Mouse (Mus musculus) MEL (cell line): Measurements from ENCODE around the gene Ankrd24. TPM values are rescaled to one million over a fixed set of nuclear protein-coding genes. Genes with fewer than 3 reads are reported as not detected.
"Not testable (repeated sequence)": the region's sequence is repeated elsewhere in the genome, so short reads cannot be mapped to it uniquely, and the experiment has no call there.

Experiments used
- DNase-seq: peaks from one replicate; pipeline ENCODE4 v3.0.0; 2011; ENCODE audit warnings: low read depth, low spot score
- H3K27ac ChIP-seq: 2 replicates; pipeline ENCODE4 v1.5.1; 2012; ENCODE audit warnings: low read depth, mild to moderate bottlenecking, control low read depth, low read length, moderate library complexity; ENCODE audit not compliant: control insufficient read depth
- H3K27me3 ChIP-seq, 2 experiments: fragments of 150-350 bp in 1 of 2; sonication (generic) in 1 of 2; 2 replicates each; pipeline ENCODE4 v1.6.1; 2012; ENCODE audit warnings: low read length in 2 of 2, mild to moderate bottlenecking in 2 of 2, improper control_type of control experiment in 1 of 2, moderate library complexity in 1 of 2; ENCODE audit not compliant: insufficient read depth in 2 of 2, control insufficient read depth in 1 of 2
- H3K36me3 ChIP-seq, 2 experiments: 2 replicates each; pipeline ENCODE4 v1.6.1; 2012 to 2014; ENCODE audit warnings: low read length in 2 of 2, improper control_type of control experiment in 1 of 2, inconsistent platforms in 1 of 2, mild to moderate bottlenecking in 1 of 2; ENCODE audit not compliant: insufficient read depth in 2 of 2, control insufficient read depth in 1 of 2
- H3K4me1 ChIP-seq, 2 experiments: fragments of 150-350 bp in 1 of 2; sonication (generic) in 1 of 2; 2 replicates each; pipeline ENCODE4 v1.6.1; 2012; ENCODE audit warnings: low read length in 2 of 2, improper control_type of control experiment in 1 of 2, mild to moderate bottlenecking in 1 of 2; ENCODE audit not compliant: insufficient read depth in 2 of 2, control insufficient read depth in 1 of 2
- H3K4me3 ChIP-seq, 2 experiments: fragments of 150-350 bp in 1 of 2; sonication (generic) in 1 of 2; 2 replicates each; pipeline ENCODE4 v1.5.1; 2012; ENCODE audit warnings: low read depth in 2 of 2, low read length in 2 of 2, mild to moderate bottlenecking in 2 of 2, moderate library complexity in 2 of 2, control low read depth in 1 of 2, improper control_type of control experiment in 1 of 2; ENCODE audit not compliant: control insufficient read depth in 1 of 2, insufficient read depth in 1 of 2
- H3K79me2 ChIP-seq: 2 replicates; pipeline ENCODE4 v1.6.1; 2012; ENCODE audit warnings: mild to moderate bottlenecking, low read length, moderate library complexity; ENCODE audit not compliant: control insufficient read depth, poor library complexity, insufficient read depth
- H3K9ac ChIP-seq: 2 replicates; pipeline ENCODE4 v1.6.1; 2012; ENCODE audit warnings: low read depth, mild to moderate bottlenecking, control low read depth, low read length, moderate library complexity; ENCODE audit not compliant: control insufficient read depth, poor library complexity, severe bottlenecking
- H3K9me3 ChIP-seq: fragments of 150-350 bp; sonication (generic); replicated peaks from 2 replicates; pipeline ENCODE4 v1.6.1; 2012; ENCODE audit warnings: mild to moderate bottlenecking, low read length, improper control_type of control experiment, moderate library complexity; ENCODE audit not compliant: insufficient read depth
- CHD1 ChIP-seq: IDR thresholded peaks from 2 replicates; pipeline ENCODE4 v1.6.1; 2012; ENCODE audit warnings: low read depth, mild to moderate bottlenecking, inconsistent platforms, low read length, improper control_type of control experiment
- CHD2 ChIP-seq: IDR thresholded peaks from 2 replicates; pipeline ENCODE4 v1.6.1; 2011; ENCODE audit warnings: low read length, improper control_type of control experiment
- ELF1 ChIP-seq: IDR thresholded peaks from 2 replicates; pipeline ENCODE4 v1.6.1; 2014; ENCODE audit warnings: low read depth, mild to moderate bottlenecking, inconsistent platforms, low read length, improper control_type of control experiment, moderate library complexity
- GATA1 ChIP-seq: IDR thresholded peaks from 2 replicates; pipeline ENCODE4 v1.6.1; 2011; ENCODE audit warnings: low read depth, low read length, improper control_type of control experiment
- HCFC1 ChIP-seq: IDR thresholded peaks from 2 replicates; pipeline ENCODE4 v1.6.1; 2012; ENCODE audit warnings: low read depth, mild to moderate bottlenecking, inconsistent platforms, low read length, improper control_type of control experiment, moderate library complexity
- JUND ChIP-seq: IDR thresholded peaks from 2 replicates; pipeline ENCODE4 v1.6.1; 2011; ENCODE audit warnings: low read depth, mild to moderate bottlenecking, improper control_type of control experiment, low read length
- MAFK ChIP-seq: IDR thresholded peaks from 2 replicates; pipeline ENCODE4 v1.6.1; 2011; ENCODE audit warnings: low read depth, mild to moderate bottlenecking, low read length, improper control_type of control experiment, borderline replicate concordance
- MAX ChIP-seq: IDR thresholded peaks from 2 replicates; pipeline ENCODE4 v1.6.1; 2011; ENCODE audit warnings: low read length, improper control_type of control experiment
- MAZ ChIP-seq: IDR thresholded peaks from 2 replicates; pipeline ENCODE4 v1.6.1; 2012; ENCODE audit warnings: low read depth, mild to moderate bottlenecking, inconsistent platforms, low read length, improper control_type of control experiment
- MEF2A ChIP-seq: IDR thresholded peaks from 2 replicates; pipeline ENCODE4 v1.6.1; 2014; ENCODE audit warnings: low read depth, mild to moderate bottlenecking, inconsistent platforms, low read length, improper control_type of control experiment; ENCODE audit not compliant: poor library complexity, insufficient replicate concordance, severe bottlenecking; ENCODE audit errors: extremely low read depth
- MXI1 ChIP-seq: IDR thresholded peaks from 2 replicates; pipeline ENCODE4 v1.6.1; 2011; ENCODE audit warnings: mild to moderate bottlenecking, low read depth, low read length, improper control_type of control experiment
- NELFE ChIP-seq: IDR thresholded peaks from 2 replicates; pipeline ENCODE4 v1.6.1; 2011; ENCODE audit warnings: low read depth, low read length, improper control_type of control experiment
- NRF1 ChIP-seq: IDR thresholded peaks from 2 replicates; pipeline ENCODE4 v1.6.1; 2014; ENCODE audit warnings: low read depth, mild to moderate bottlenecking, inconsistent platforms, low read length, improper control_type of control experiment, moderate library complexity; ENCODE audit not compliant: poor library complexity, insufficient read depth, severe bottlenecking
- POLR2A ChIP-seq, 2 experiments: IDR thresholded peaks; 2 replicates each; pipeline ENCODE4 v1.6.1; 2011 to 2012; ENCODE audit warnings: low read length in 2 of 2, mild to moderate bottlenecking in 2 of 2, control low read depth in 1 of 2, improper control_type of control experiment in 1 of 2, low read depth in 1 of 2, moderate library complexity in 1 of 2; ENCODE audit not compliant: control insufficient read depth in 1 of 2, insufficient read depth in 1 of 2, poor library complexity in 1 of 2
- POLR2AphosphoS2 ChIP-seq: IDR thresholded peaks from 2 replicates; pipeline ENCODE4 v1.6.1; 2011; ENCODE audit warnings: low read length, improper control_type of control experiment
- RCOR1 ChIP-seq: IDR thresholded peaks from 2 replicates; pipeline ENCODE4 v1.6.1; 2012; ENCODE audit warnings: low read depth, mild to moderate bottlenecking, inconsistent platforms, low read length, improper control_type of control experiment
- SIN3A ChIP-seq: IDR thresholded peaks from 2 replicates; pipeline ENCODE4 v1.6.1; 2012; ENCODE audit warnings: low read length, improper control_type of control experiment, inconsistent platforms
- SMC3 ChIP-seq: IDR thresholded peaks from 2 replicates; pipeline ENCODE4 v1.6.1; 2011; ENCODE audit warnings: low read depth, low read length, improper control_type of control experiment
- TAL1 ChIP-seq: IDR thresholded peaks from 2 replicates; pipeline ENCODE4 v1.6.1; 2012; ENCODE audit warnings: mild to moderate bottlenecking, inconsistent platforms, low read length, moderate library complexity, mixed read lengths
- TBP ChIP-seq: IDR thresholded peaks from 2 replicates; pipeline ENCODE4 v1.8.0; 2011; ENCODE audit warnings: low read depth, low read length, improper control_type of control experiment
- USF2 ChIP-seq, 2 experiments: IDR thresholded peaks; 2 replicates each; pipeline ENCODE4 v1.6.1; 2011 to 2012; ENCODE audit warnings: improper control_type of control experiment in 2 of 2, low read length in 2 of 2, borderline replicate concordance in 1 of 2, inconsistent platforms in 1 of 2, low read depth in 1 of 2, mild to moderate bottlenecking in 1 of 2; ENCODE audit not compliant: insufficient read depth in 1 of 2
- polyA plus RNA-seq, 2 experiments: library from polyadenylated mRNA; stranded (reverse) in 1 of 2; unstranded in 1 of 2; fragments of >175 nt in 1 of 2; fragments of >200 nt in 1 of 2; gene quantifications; 2 replicates each; pipeline versions ENCODE4 v1.2.1 to v1.2.4; 2012; ENCODE audit warnings: low replicate concordance in 2 of 2, low read depth in 1 of 2; ENCODE audit not compliant: insufficient read length in 2 of 2, insufficient read depth in 1 of 2, missing spikeins in 1 of 2
- total RNA-seq: library from RNA; depleted of rRNA; stranded (reverse); fragments of 300-350 nt; gene quantifications from 2 replicates; pipeline ENCODE4 v1.2.3, GENCODE M21; 2012

The Ankrd24 gene
- total and polyA plus RNA-seq, 3 experiments, result 4.5 to 14.6 TPM; not detected in 1

DNA sequence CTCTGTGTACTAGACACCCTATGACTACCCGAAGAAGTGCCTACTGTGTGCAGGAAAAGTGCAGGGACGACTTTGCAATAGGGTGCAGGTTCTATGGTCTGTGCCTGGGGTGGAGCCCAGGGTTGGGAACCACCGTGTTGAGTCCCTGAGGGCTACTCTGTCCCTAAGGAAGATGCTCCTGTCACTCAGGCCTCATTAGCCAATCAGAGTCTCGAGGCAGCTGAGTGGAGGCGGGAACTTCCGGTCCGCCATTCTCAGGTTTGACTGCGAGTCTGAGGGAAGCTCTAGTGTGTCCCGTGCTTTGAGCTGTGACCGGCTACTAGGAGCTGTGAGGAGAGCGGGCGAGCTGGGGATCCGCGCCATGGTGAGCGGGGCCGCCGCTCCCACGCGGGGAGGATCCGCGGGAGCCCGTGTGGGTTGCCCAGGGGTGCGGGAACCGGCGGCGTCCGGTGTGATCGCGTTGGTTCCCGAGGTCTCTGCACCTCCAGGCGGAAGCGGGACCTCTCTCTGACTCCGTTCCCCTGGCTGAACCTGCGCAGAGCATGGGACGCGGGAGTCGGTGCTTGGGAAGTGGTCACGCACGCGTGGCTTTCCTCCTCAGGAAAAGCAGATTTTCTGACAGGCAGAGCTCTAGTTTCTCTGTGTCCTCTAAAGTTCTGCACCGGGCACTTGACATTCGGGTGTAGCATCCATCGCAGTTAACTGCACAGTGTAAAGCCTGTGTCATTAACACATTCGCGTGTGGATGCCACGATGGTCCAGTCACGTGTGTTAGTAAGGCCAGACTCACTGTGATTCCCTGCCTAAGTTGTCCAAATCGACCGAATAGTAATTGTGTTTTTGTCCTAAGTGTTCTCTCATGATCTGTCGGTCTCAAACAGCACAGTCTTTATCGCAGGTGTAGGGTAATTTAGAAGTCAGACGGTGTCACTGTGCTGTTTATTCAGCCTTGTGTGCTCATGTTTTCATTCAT, 20.7 kb downstream of the Ankrd24 start, which contains the start of gene Gm10778:
TSS of gene Gm10778 (plus strand) at position 257 of the 973 bp plus-strand sequence.
- peak; percentile 94 for DNase-seq
- peak; percentile 73 for TF ChIP-seq ELF1
- TF ChIP-seq HCFC1, result peak; percentile 80
- peak; percentile 63 for TF ChIP-seq NELFE
- TF ChIP-seq POLR2AphosphoS2, result peak; percentile 62; the same call in 1 of the 2 replicates
- TF ChIP-seq TBP, result peak; percentile 59
- peak; percentile 37; the same call in 1 of the 2 replicates for TF ChIP-seq SIN3A
- TF ChIP-seq CHD2, result peak; percentile 68
- TF ChIP-seq POLR2A (IDR thresholded peaks at IDR 0.05; ENCODE audit: control insufficient read depth in 1 of 2, insufficient read depth in 1 of 2, low read depth in 1 of 2, low read length in 2 of 2, poor library complexity in 1 of 2), result peak; percentile 47 to 67; a peak in 2 of 4 replicates
- TF ChIP-seq MXI1, result 0 out of 2 replicates have a peak, but pooled peaks have one; percentile 20
- H3K9me3 ChIP-seq, H3K27me3 ChIP-seq, H3K36me3 ChIP-seq: not testable (repeated sequence)
- Histone ChIP-seq H3K27ac (peak within 1 kb of the TSS; percentile 52; the same call in 1 of the 2 replicates), H3K4me3 (peak within 1 kb of the TSS; percentile 77 to 79), H3K9ac (peak within 1 kb of the TSS; percentile 77), H3K79me2 (peaks cover 30% of the 10 kb centered on the region), H3K4me1 (peaks cover 0 to 14% of the 10 kb centered on the region in 2 experiments; a peak in 2 of 4 replicates)

DNA sequence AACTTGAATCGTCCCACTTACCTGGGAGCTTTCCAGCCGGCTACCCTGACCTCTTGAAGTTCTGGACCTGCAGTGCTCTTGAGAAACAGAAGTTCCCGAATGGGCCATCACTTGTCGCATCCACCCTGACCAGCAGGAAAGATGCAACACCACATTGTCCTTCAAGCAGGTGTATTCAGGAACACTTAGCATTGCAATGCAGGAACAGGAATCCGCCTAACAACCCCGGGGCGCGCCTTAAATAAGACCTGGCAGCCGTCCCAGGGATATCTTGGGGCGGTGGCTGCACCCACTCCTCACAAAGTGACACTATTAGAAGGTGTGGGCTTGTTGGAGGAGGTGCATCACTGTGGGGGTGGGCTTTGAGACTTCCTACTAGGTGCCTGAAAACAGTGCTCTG, 26.8 kb downstream of the Ankrd24 start:
- TF ChIP-seq MEF2A (no peak), NRF1 (no peak), TBP (no peak)
- H3K9ac ChIP-seq, result no peak overlapping the region
- peaks cover 27% of the 10 kb centered on the region for H3K79me2 ChIP-seq
- peaks cover 0 to 3% of the 10 kb centered on the region in 2 experiments; a peak in 1 of 4 replicates for H3K4me1 ChIP-seq
- H3K27me3 ChIP-seq, result no peaks in the 10 kb centered on the region
- no peak for DNase-seq
- H3K27ac ChIP-seq, result no peak overlapping the region
- peaks cover 0 to 2% of the 10 kb centered on the region in 2 experiments; a peak in 2 of 4 replicates for H3K36me3 ChIP-seq
- no peak overlapping the region for H3K4me3 ChIP-seq
- H3K9me3 ChIP-seq, result no peaks in the 10 kb centered on the region

DNA sequence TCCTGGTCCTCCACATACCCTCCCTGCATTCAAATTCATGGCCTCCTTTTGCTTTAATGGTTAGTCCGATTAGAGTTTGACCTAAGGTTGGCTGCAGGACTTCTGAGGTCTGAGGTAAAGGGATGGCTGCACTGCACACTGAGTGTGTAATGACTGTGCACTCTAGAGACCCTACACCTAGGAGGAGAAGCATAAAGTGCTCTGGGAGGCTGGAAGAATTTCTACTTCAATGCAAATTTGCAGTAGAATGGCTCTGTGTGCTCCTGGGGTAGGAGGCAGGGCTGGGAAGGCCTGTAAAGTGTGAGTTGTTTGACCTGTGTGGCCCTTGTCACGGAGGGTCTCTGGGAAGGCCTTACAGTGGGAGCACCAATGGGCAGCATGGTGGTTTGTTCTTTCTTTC, 27.8 kb downstream of the Ankrd24 start:
- TF ChIP-seq POLR2A (IDR thresholded peaks at IDR 0.05; ENCODE audit: control insufficient read depth in 1 of 2, insufficient read depth in 1 of 2, low read depth in 1 of 2, low read length in 2 of 2, poor library complexity in 1 of 2) (no peak), RCOR1 (no peak), MAZ (no peak), MAFK (no peak), POLR2AphosphoS2 (no peak), MAX (no peak), SMC3 (no peak), CHD1 (no peak), ELF1 (no peak), USF2 (IDR thresholded peaks at IDR 0.05; ENCODE audit: borderline replicate concordance in 1 of 2, insufficient read depth in 1 of 2, low read depth in 1 of 2, low read length in 2 of 2) (no peak), TBP (no peak), JUND (no peak), GATA1 (no peak), TAL1 (no peak)
- peaks cover 0 to 2% of the 10 kb centered on the region in 2 experiments; a peak in 2 of 4 replicates for H3K36me3 ChIP-seq

More for the DNA sequence above, 27.8 kb downstream of the Ankrd24 start:
- no peak for DNase-seq
- no peaks in the 10 kb centered on the region for H3K4me1 ChIP-seq
- H3K27ac ChIP-seq, result no peak overlapping the region
- no peak overlapping the region for H3K9ac ChIP-seq
- no peaks in the 10 kb centered on the region for H3K27me3 ChIP-seq
- no peak overlapping the region for H3K4me3 ChIP-seq
- H3K9me3 ChIP-seq, result no peaks in the 10 kb centered on the region
- H3K79me2 ChIP-seq, result peaks cover 19% of the 10 kb centered on the region; the same call in 1 of the 2 replicates
